Mouse (Mus musculus) stomach, embryonic 15.5 days (tissue): ENCODE measurements around the gene Lpcat1. TPM values are rescaled to one million over a fixed set of nuclear protein-coding genes. Genes with fewer than 3 reads are reported as not detected.

ENCODE experiments used
- ATAC-seq: fragments of 200-750 bp; cut with Nextera tagmentation; 2 replicates; pipeline ENCODE4 v1.8.0; 2017; ENCODE audit warnings: low read depth, moderate number of reproducible peaks, moderate TSS enrichment; ENCODE audit not compliant: insufficient read depth, low FRiP score
- H3K27ac ChIP-seq: fragments of 300-500 bp; sonication (generic); 2 replicates; pipeline ENCODE4 v1.5.1; 2015; ENCODE audit warnings: mild to moderate bottlenecking, inconsistent platforms
- H3K27me3 ChIP-seq: fragments of 300-500 bp; sonication (generic); replicated peaks from 2 replicates; pipeline ENCODE4 v1.6.1; 2015; ENCODE audit warnings: inconsistent platforms
- H3K36me3 ChIP-seq: fragments of 300-500 bp; sonication (generic); 2 replicates; pipeline ENCODE4 v1.6.1; 2015; ENCODE audit warnings: inconsistent platforms
- H3K4me1 ChIP-seq: fragments of 300-500 bp; sonication (generic); 2 replicates; pipeline ENCODE4 v1.6.1; 2015; ENCODE audit warnings: inconsistent platforms
- H3K4me2 ChIP-seq: fragments of 300-500 bp; sonication (generic); 2 replicates; pipeline ENCODE4 v1.6.1; 2015; ENCODE audit warnings: mild to moderate bottlenecking, inconsistent platforms
- H3K4me3 ChIP-seq: fragments of 300-500 bp; sonication (generic); replicated peaks from 2 replicates; pipeline ENCODE4 v1.5.1; 2015; ENCODE audit warnings: inconsistent platforms
- H3K9ac ChIP-seq: fragments of 300-500 bp; sonication (generic); 2 replicates; pipeline ENCODE4 v1.6.1; 2015; ENCODE audit warnings: inconsistent platforms
- H3K9me3 ChIP-seq: fragments of 300-500 bp; sonication (generic); 2 replicates; pipeline ENCODE4 v1.6.1; 2016; ENCODE audit warnings: inconsistent platforms
- WGBS: fragments of 180-500 bp; shearing (Covaris S2); methylation state at CpG from one replicate; pipeline ENCODE4 v1.1.7; 2015; 5-methylcytosine and 5-hydroxymethylcytosine counted together
- polyA plus RNA-seq: library from polyadenylated mRNA; unstranded; fragments of >200 nt; fragmentation: Nextera tagmentation; extraction: Ambion mirVana; gene quantifications from 2 replicates; pipeline ENCODE4 v1.2.1, GENCODE M21; 2015

Gene Lpcat1
- polyA plus RNA-seq, 1 experiment from 2014 or later, result 33.6 TPM

DNA sequence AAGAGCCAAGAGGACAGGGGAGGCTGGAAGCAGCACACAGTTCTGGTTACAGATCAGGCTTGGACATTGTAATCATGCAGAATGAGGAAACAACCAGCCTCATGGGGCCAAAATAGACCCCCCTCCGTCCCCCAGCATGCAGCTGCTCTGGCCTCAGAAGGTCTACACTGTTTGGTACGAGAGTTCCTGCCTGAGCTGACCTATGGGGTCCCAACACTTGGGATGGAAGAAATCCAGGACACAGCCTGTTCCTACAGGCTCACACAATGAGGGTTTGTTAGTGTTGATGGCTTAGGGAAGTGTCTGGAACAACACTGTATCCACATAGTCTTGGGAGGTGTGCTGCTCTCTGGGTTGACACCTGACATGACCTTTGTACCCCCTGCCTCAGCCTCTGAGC is 18.8 kb upstream of the Lpcat1 start:
- Histone ChIP-seq H3K4me2 (no peak overlapping the region), H3K27me3 (no peaks in the 10 kb centered on the region), H3K36me3 (no peaks in the 10 kb centered on the region), H3K9ac (no peak overlapping the region), H3K4me3 (no peak overlapping the region), H3K27ac (no peak overlapping the region), H3K4me1 (no peaks in the 10 kb centered on the region), H3K9me3 (no peaks in the 10 kb centered on the region)
- WGBS, result 56% methylated on average over 2 of the region's 2 CpGs
- ATAC-seq, result no peak

DNA sequence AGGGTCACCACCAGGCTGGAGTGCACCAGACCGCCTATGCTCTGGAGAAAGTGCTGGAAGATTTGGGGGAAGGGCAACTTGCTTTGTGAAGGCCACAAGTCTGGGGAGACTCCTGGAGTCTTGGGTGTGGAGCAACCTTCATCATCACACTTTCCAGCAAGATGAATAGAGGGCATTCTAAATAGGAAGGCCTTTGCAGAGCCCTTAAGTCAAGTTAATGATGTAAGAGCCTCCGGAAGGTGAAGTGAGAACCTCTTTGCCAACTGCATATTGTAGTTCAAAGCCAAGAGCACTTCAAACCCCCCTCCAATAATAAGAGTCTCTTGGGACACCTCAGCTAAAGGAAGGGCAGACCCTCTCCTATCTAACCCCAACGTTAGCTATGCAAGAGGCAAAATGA is 18.3 kb upstream of the Lpcat1 start:
- no peaks in the 10 kb centered on the region for H3K9me3 ChIP-seq
- H3K36me3 ChIP-seq, result no peaks in the 10 kb centered on the region
- no peaks in the 10 kb centered on the region for H3K27me3 ChIP-seq
- H3K4me3 ChIP-seq, result no peak overlapping the region
- ATAC-seq, result no peak
- H3K4me1 ChIP-seq, result no peaks in the 10 kb centered on the region
- no peak overlapping the region for H3K9ac ChIP-seq
- H3K27ac ChIP-seq, result no peak overlapping the region
- WGBS, result 91% methylated on average over 3 of the region's 3 CpGs
- H3K4me2 ChIP-seq, result no peak overlapping the region

DNA sequence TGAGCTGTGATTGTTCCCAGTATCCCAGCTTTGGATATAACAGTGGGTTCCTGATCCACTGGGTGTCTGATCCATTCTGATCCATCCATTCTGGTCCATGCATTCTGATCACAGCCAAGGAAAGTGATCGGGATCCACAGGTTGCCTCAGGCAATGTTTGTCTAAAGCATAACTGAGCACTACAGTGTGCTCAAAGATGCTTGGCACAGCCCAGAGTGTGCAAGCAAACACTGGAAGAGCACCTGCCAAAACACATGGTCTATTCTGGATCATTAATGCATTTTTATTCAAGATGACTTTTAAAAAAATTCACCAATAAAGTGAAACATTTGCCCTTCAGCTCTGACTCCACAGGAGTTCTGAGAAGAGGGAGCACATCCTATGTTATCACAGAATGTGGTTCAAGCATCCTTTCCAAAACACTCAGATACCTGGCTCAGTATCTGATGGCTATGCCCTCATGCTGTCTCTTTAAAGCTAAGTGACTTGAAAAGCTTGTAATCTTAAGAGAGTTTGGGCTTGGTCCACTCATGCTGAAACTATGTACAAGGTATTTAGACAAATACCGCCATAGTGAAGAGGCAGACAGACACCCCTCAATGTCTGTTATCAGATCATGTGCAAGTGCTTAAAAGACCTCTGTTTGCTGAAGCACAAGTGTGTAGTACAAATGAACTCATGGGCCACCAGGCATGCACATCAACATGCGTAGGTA is 13.3 kb upstream of the Lpcat1 start:
- Histone ChIP-seq H3K4me3 (no peak overlapping the region), H3K9me3 (no peaks in the 10 kb centered on the region), H3K4me2 (no peak overlapping the region), H3K4me1 (no peaks in the 10 kb centered on the region), H3K27ac (no peak overlapping the region), H3K9ac (no peak overlapping the region), H3K27me3 (no peaks in the 10 kb centered on the region), H3K36me3 (no peaks in the 10 kb centered on the region)
- WGBS, result 77% methylated on average over 3 of the region's 3 CpGs
- no peak for ATAC-seq

DNA sequence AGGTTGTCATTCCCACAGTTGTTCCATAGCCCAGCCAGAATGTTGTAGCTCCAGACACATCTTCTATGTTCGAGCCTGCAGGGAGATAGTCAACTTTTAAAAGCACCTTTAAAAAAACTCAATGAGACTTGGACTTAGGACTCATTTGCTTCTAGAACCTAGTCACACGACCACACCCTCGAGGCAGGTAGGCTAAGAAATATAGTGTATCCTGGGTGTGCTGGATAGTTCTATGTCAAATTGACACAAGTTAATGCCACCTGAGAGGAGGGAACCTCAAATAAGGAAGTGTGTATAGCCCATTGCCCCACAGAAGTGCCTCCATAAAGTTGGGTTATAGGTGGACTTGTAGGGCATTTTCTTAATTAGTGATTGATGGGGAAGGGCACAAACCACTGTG is 11.7 kb upstream of the Lpcat1 start:
- ATAC-seq, result no peak
- no peak overlapping the region for H3K4me2 ChIP-seq
- no peaks in the 10 kb centered on the region for H3K4me1 ChIP-seq
- no peaks in the 10 kb centered on the region for H3K9me3 ChIP-seq
- no peak overlapping the region for H3K9ac ChIP-seq
- no peak overlapping the region for H3K4me3 ChIP-seq
- no peak overlapping the region for H3K27ac ChIP-seq
- no peaks in the 10 kb centered on the region for H3K36me3 ChIP-seq
- WGBS, result 68% methylated on average over 3 of the region's 3 CpGs
- H3K27me3 ChIP-seq, result no peaks in the 10 kb centered on the region

GRCm38 (mm10) chr13:73457301-73457700 is 9.7 kb upstream of the Lpcat1 start:
- Histone ChIP-seq H3K4me2 (no peak overlapping the region), H3K36me3 (no peaks in the 10 kb centered on the region), H3K9ac (no peak overlapping the region), H3K27ac (no peak overlapping the region), H3K9me3 (no peaks in the 10 kb centered on the region), H3K4me1 (no peaks in the 10 kb centered on the region), H3K4me3 (no peak overlapping the region), H3K27me3 (no peaks in the 10 kb centered on the region)
- ATAC-seq, result no peak
- WGBS, result 85% methylated on average over 4 of the region's 4 CpGs

DNA sequence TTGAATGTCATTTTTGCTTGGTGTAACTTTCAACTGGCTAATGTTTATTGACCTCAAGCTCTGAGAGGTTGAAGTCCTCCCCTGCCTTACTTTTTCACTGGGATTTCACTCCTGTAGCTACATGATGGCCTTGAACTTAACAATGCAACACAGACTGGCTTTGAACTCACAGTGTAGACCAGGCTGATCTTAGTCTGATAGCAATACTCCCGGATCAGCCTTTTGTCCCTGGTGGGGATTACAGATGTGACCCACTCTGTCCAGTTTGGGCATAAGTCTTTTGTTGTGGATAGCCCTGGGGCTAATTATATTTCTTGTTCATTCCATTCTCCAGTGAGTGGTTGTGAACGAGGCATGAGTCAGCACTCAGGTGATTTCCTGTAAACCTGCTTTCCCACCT is 9.3 kb upstream of the Lpcat1 start:
- H3K9me3 ChIP-seq, result no peaks in the 10 kb centered on the region
- H3K36me3 ChIP-seq, result no peaks in the 10 kb centered on the region
- ATAC-seq, result no peak
- 68% methylated on average over 2 of the region's 2 CpGs for WGBS
- H3K27ac ChIP-seq, result no peak overlapping the region
- no peak overlapping the region for H3K4me2 ChIP-seq
- no peak overlapping the region for H3K9ac ChIP-seq
- H3K4me1 ChIP-seq, result no peaks in the 10 kb centered on the region
- H3K27me3 ChIP-seq, result no peaks in the 10 kb centered on the region
- H3K4me3 ChIP-seq, result no peak overlapping the region

DNA sequence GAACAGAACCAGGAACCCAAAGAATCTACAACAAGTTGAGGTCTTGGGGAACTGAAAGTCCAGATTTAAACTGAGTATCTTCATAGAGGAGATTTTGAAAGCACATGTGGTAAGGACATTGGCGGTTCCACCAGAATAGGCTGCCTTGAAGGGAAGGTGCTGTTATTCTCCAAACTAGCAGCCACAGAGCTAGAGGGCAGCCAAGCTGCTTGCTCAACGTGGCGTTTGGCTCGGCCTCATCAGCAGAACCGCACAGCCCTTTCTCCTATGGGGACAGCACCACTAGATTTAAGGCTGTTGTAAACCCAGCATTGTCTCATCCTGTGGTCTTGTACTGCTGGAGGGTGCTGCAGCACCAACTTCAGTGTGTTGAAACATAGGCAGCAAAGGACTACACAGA is 8.3 kb upstream of the Lpcat1 start:
- Histone ChIP-seq H3K36me3 (no peaks in the 10 kb centered on the region), H3K27ac (no peak overlapping the region), H3K9ac (no peak overlapping the region), H3K9me3 (no peaks in the 10 kb centered on the region), H3K4me2 (no peak overlapping the region), H3K4me3 (no peak overlapping the region), H3K27me3 (no peaks in the 10 kb centered on the region), H3K4me1 (no peaks in the 10 kb centered on the region)
- 67% methylated on average over 5 of the region's 5 CpGs for WGBS
- no peak for ATAC-seq

DNA sequence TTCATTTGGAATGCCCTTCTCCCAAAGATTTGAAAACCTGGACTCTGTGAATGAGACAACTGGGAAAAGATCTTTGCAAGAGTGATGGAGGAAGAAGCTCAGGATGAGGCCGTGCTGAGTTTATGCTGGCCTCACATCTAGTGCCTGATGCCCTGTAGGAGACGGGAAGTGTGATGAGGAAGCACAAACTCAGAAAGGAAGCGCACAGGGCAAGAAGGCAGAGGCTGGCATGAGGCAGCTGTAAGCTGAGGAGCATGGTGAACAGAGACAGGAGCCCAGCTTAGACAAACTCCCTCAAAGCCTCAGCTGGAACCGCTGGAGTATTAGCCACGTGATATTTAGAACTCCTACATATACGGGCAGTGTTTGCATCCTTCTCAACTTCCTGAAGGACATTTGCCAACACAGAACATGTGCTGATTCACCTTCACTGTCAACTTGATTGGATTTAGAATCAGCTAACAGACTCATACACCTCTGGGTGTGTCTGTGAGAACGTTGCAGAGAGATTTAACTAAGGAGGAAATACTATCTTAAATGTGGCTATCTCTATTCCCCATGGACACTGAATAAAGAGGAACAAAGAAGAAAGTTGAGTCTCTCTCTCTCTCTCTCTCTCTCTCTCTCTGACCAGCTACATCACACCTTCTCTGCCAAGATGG is 7.7 kb upstream of the Lpcat1 start:
- no peaks in the 10 kb centered on the region for H3K9me3 ChIP-seq
- no peaks in the 10 kb centered on the region for H3K27me3 ChIP-seq
- H3K27ac ChIP-seq, result no peak overlapping the region
- no peak; the same call in 1 of the 2 replicates for ATAC-seq
- H3K4me2 ChIP-seq, result no peak overlapping the region
- no peaks in the 10 kb centered on the region for H3K36me3 ChIP-seq
- 61% methylated on average over 7 of the region's 7 CpGs for WGBS
- no peaks in the 10 kb centered on the region for H3K4me1 ChIP-seq
- no peak overlapping the region for H3K9ac ChIP-seq
- no peak overlapping the region for H3K4me3 ChIP-seq

- Histone ChIP-seq H3K9ac (no peak overlapping the region), H3K4me2 (no peak overlapping the region), H3K27me3 (no peaks in the 10 kb centered on the region), H3K4me3 (no peak overlapping the region), H3K9me3 (no peaks in the 10 kb centered on the region), H3K4me1 (no peaks in the 10 kb centered on the region), H3K36me3 (no peaks in the 10 kb centered on the region), H3K27ac (no peak overlapping the region)
- no peak for ATAC-seq
Observed at GRCm38 (mm10) chr13:73461551-73461950, 5.4 kb upstream of the Lpcat1 start.

DNA sequence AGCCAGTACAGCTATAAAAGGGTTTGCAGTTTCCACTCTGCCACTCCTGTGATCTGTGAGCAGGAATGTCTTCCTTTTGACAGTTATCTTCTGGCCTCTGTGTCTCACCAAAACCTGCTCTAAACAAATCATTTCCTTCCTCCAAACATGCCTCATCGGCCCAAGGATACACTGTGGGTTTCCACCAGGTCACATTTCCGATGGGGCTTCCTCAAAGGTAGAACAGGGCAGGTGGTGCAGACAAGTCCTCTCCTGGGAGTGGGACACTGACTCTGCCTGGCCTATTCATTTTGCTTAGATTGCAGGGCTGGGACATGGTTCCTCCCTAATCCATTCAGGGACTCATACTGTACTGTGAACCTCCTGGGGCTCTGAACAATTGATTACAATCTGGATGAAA is 1.8 kb upstream of the Lpcat1 start:
- no peak overlapping the region for H3K9ac ChIP-seq
- H3K4me1 ChIP-seq, result peaks cover 18% of the 10 kb centered on the region; the same call in 1 of the 2 replicates
- H3K27me3 ChIP-seq, result no peaks in the 10 kb centered on the region
- ATAC-seq, result no peak
- WGBS, result 56% methylated on average over 2 of the region's 2 CpGs
- no peak overlapping the region for H3K27ac ChIP-seq
- no peaks in the 10 kb centered on the region for H3K36me3 ChIP-seq
- no peaks in the 10 kb centered on the region for H3K9me3 ChIP-seq
- no peak overlapping the region for H3K4me2 ChIP-seq
- no peak overlapping the region for H3K4me3 ChIP-seq

DNA sequence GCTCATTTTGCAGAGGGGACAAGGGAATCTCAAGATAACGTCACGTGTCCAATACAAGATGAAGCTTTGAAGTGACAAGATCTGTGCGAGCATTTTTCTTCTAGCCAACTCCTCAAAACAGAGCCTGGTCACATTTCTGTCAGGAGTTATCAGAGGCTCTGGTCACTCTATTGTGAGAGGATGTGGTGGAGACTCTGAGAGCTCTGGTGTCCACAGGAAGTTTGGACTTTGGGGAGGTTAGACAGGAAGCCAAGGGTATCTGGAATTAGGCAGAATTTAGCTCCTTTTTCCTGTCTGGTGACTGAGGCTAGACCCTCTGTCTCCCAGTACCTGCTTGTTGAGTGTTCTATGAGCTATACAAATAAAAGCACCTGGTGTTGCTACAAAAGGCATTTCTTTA is 586 bp upstream of the Lpcat1 start:
- ATAC-seq, result no peak
- WGBS, result 89% methylated on average over 3 of the region's 3 CpGs
- Histone ChIP-seq H3K27ac (no peak overlapping the region), H3K27me3 (no peaks in the 10 kb centered on the region), H3K9me3 (no peaks in the 10 kb centered on the region), H3K9ac (no peak overlapping the region), H3K4me2 (peak overlapping the region; percentile 77; the same call in 1 of the 2 replicates), H3K4me1 (peaks cover 18% of the 10 kb centered on the region; the same call in 1 of the 2 replicates), H3K4me3 (no peak overlapping the region), H3K36me3 (no peaks in the 10 kb centered on the region)

DNA sequence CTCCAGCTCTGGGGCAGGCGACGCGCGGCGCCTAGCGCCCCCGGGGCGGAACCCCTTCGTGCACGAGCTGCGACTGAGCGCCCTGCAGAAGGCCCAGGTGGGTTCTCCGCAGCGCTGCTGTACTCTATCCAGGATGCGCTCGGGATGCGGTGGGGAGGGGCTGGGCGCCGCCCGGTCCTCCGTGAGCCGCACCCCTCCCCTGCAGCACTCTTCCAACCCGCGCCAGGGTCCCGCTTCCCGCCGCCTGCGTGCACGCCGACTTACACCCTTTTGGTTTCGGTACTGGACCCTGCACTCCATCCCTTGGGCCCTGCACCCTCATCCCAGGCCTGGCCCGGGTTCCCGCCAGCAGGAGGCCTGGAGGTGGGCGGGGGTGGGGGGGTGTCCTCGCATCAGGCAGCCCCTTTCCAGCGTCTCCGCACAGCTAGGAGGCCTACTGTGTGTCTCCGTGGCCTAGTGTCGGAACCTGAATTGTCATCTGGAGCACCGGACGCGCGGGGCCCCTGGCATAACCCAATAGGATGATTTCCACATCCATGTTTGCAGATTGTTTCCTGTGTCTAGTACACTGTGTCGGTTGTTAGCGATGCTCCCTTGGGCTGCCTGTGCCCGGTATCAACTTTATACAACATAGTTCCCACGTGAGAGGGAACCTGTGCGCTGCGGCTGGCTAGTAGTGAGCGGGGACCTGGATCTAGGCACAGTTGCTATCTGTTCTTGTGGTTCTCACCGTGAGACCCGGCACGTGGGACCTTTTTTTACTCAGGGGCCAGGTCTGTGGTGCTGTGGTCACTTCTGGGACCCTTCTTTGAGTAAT is 632 bp downstream of the Lpcat1 start:
- WGBS, result under 1% methylated on average over 53 of the region's 53 CpGs

More for the DNA sequence above, 632 bp downstream of the Lpcat1 start:
- Histone ChIP-seq H3K4me3 (peak overlapping the region; percentile 86), H3K27me3 (no peaks in the 10 kb centered on the region), H3K9me3 (no peaks in the 10 kb centered on the region), H3K27ac (peak overlapping the region; percentile 97), H3K9ac (peak overlapping the region; percentile 79), H3K4me1 (peaks cover 21% of the 10 kb centered on the region; the same call in 1 of the 2 replicates), H3K36me3 (no peaks in the 10 kb centered on the region), H3K4me2 (peak overlapping the region; percentile 77)
- peak; percentile 81 for ATAC-seq
